9 mouse cellular contexts compared by ENCODE assay signal in genomic region chr5:50048960-50049359, GRCm38 (mm10). TPM values are rescaled to one million over a fixed set of nuclear protein-coding genes. Genes with fewer than 3 reads are reported as not detected.
A peak's percentile ranks its signal among the peaks of the same experiment; 100 is the strongest.
DNase-seq lines count a peak whose midpoint lies in the region; ATAC-seq and TF ChIP-seq lines count a peak whose summit lies in the region.
"Had no signal": no experiment of that assay in that cellular context is flagged by ENCODE, and none has a peak within 500 bp of the region (broad histone marks: within the 10 kb centered on the region; RNA-seq: fewer than 3 reads in every experiment).

No protein-coding gene starts in this region.

- no peak overlapping the region for H3K4me3 ChIP-seq in heart, adult 2 months
- H3K4me3 ChIP-seq in heart, embryonic 10.5 days = no peak overlapping the region
- H3K4me3 ChIP-seq in liver, adult 2 months (ENCODE audit: insufficient read depth, low read depth, low read length) = no peak overlapping the region
- H3K4me3 ChIP-seq in stomach, embryonic 15.5 days (replicated peaks) = no peak overlapping the region
- H3K4me3 ChIP-seq: forebrain, embryonic 15.5 days had no signal

- no peaks in the 10 kb centered on the region for H3K27me3 ChIP-seq in heart, adult 2 months (ENCODE audit: control insufficient read depth, insufficient read depth, low read length)
- H3K27me3 ChIP-seq in heart, embryonic 10.5 days (ENCODE audit: insufficient read depth, poor library complexity, severe bottlenecking) = no peaks in the 10 kb centered on the region
- H3K27me3 ChIP-seq in liver, adult 2 months (ENCODE audit: control insufficient read depth, insufficient read depth, low read length) = no peaks in the 10 kb centered on the region
- H3K27me3 ChIP-seq in stomach, embryonic 15.5 days (replicated peaks) = no peaks in the 10 kb centered on the region
- H3K27me3 ChIP-seq: forebrain, embryonic 15.5 days had no signal

- H3K9me3 ChIP-seq in heart, embryonic 10.5 days = no peaks in the 10 kb centered on the region
- H3K9me3 ChIP-seq in stomach, embryonic 15.5 days = no peaks in the 10 kb centered on the region
- H3K9me3 ChIP-seq: forebrain, embryonic 15.5 days had no signal

- no peak for TF ChIP-seq CTCF in heart, adult 2 months (IDR thresholded peaks at IDR 0.05)
- TF ChIP-seq CTCF in liver, adult 2 months (IDR thresholded peaks at IDR 0.05; ENCODE audit: low read depth, low read length) = no peak

- intact Hi-C loops in heart, adult 2 months (cut with DNase I) = no loop called here
- intact Hi-C loops in left cerebral cortex, postnatal 36 days (cut with DNase I) = no loop called here

- peaks cover 8% of the 10 kb centered on the region for H3K79me2 ChIP-seq in heart, adult 2 months (replicated peaks; ENCODE audit: control insufficient read depth, insufficient read depth, low read length)
- H3K79me2 ChIP-seq in liver, adult 2 months (ENCODE audit: control insufficient read depth, insufficient read depth, low read length) = peaks cover 26% of the 10 kb centered on the region; the same call in 1 of the 2 replicates

- peaks cover 5% of the 10 kb centered on the region; the same call in 1 of the 2 replicates for H3K4me1 ChIP-seq in heart, adult 2 months (ENCODE audit: control insufficient read depth, insufficient read depth, low read length)
- peaks cover 51% of the 10 kb centered on the region for H3K4me1 ChIP-seq in heart, embryonic 10.5 days
- peaks cover 31% of the 10 kb centered on the region for H3K4me1 ChIP-seq in liver, adult 2 months (ENCODE audit: control insufficient read depth, insufficient read depth, low read length)
- H3K4me1 ChIP-seq in stomach, embryonic 15.5 days = peaks cover 14% of the 10 kb centered on the region; the same call in 1 of the 2 replicates

- no peak overlapping the region; the same call in 1 of the 2 replicates for H3K27ac ChIP-seq in heart, adult 2 months
- no peak overlapping the region for H3K27ac ChIP-seq in heart, embryonic 10.5 days
- no peak overlapping the region for H3K27ac ChIP-seq in liver, adult 2 months (replicated peaks; ENCODE audit: insufficient read depth, low read depth, low read length)
- no peak overlapping the region for H3K27ac ChIP-seq in stomach, embryonic 15.5 days
- H3K27ac ChIP-seq: forebrain, embryonic 15.5 days had no signal

- 44% methylated on average over 7 of the region's 7 CpGs for WGBS in heart, adult 2 months
- WGBS in heart, embryonic 10.5 days = 45% methylated on average over 7 of the region's 7 CpGs
- WGBS in liver, adult 2 months = 25% methylated on average over 7 of the region's 7 CpGs
- 56% methylated on average over 7 of the region's 7 CpGs for WGBS in stomach, embryonic 15.5 days

- H3K9ac ChIP-seq in heart, adult 2 months (ENCODE audit: low read depth, low read length) = no peak overlapping the region
- no peak overlapping the region for H3K9ac ChIP-seq in liver, adult 2 months (ENCODE audit: low read depth, low read length)
- no peak overlapping the region for H3K9ac ChIP-seq in stomach, embryonic 15.5 days
- H3K9ac ChIP-seq: forebrain, embryonic 15.5 days had no signal

- H3K36me3 ChIP-seq in heart, adult 2 months (ENCODE audit: control insufficient read depth, insufficient read depth, low read length) = no peaks in the 10 kb centered on the region
- H3K36me3 ChIP-seq in heart, embryonic 10.5 days = 0 out of 2 replicates have a peak, but pooled peaks cover 3% of the 10 kb centered on the region
- H3K36me3 ChIP-seq in liver, adult 2 months (ENCODE audit: control insufficient read depth, insufficient read depth, low read length) = no peaks in the 10 kb centered on the region
- no peaks in the 10 kb centered on the region for H3K36me3 ChIP-seq in stomach, embryonic 15.5 days
- H3K36me3 ChIP-seq: forebrain, embryonic 15.5 days had no signal

- peak; percentile 72; the same call in 1 of the 2 replicates for ATAC-seq in stomach, embryonic 15.5 days (ENCODE audit: insufficient read depth, low FRiP score, low read depth)

- no peak for TF ChIP-seq POLR2A in heart, adult 2 months (IDR thresholded peaks at IDR 0.05; ENCODE audit: insufficient read depth, low read depth, low read length)
- no peak for TF ChIP-seq POLR2A in liver, adult 2 months (IDR thresholded peaks at IDR 0.05; ENCODE audit: extremely low read depth, insufficient read depth, low read length)

- H3K4me2 ChIP-seq in stomach, embryonic 15.5 days = no peak overlapping the region
- H3K4me2 ChIP-seq: forebrain, embryonic 15.5 days had no signal

- 0 out of 2 replicates have a peak, but pooled peaks have one; percentile 24 for TF ChIP-seq EP300 in heart, adult 2 months (IDR thresholded peaks at IDR 0.05; ENCODE audit: insufficient read depth, low read depth, low read length)

- DNase-seq in heart, adult 2 months = peak; percentile 62 to 80
- no peak for DNase-seq in heart, embryonic 10.5 days (ENCODE audit: low spot score)
- DNase-seq in cerebellum, postnatal 14 days = peak; percentile 49 to 52
- peak; percentile 84 for DNase-seq in liver, adult 2 months (ENCODE audit: extremely low read depth, low read depth, low spot score)
- DNase-seq in embryo, embryonic 11 days = no peak
- DNase-seq in left cerebral cortex, postnatal 36 days (ENCODE audit: low spot score in 2 of 2) = no peak
- no peak for DNase-seq in kidney, postnatal 4 days

RNA-seq across cellular contexts. Expression of gene Adgra3, which starts 9.8 kb away (rescaled TPM):
- 10 to 100 TPM; 16.1 to 21.0 TPM for total RNA-seq in heart, adult 2 months (2021)
- 16.2 and 17.2 TPM in 2 replicates for polyA plus RNA-seq in heart, adult 2 months (2012; rRNA removed)
- polyA plus RNA-seq in heart, embryonic 10.5 days (2016; fragmentation: Nextera tagmentation; extraction: Ambion mirVana) = 19.2 and 26.6 TPM in 2 replicates
- total RNA-seq in liver, adult 2 months (2014; rRNA removed) = 16.3 and 18.7 TPM in 2 replicates
- polyA plus RNA-seq in liver, adult 2 months (2012; rRNA removed) = 33.3 and 54.3 TPM in 2 replicates
- polyA plus RNA-seq in stomach, embryonic 15.5 days (2015; fragmentation: Nextera tagmentation; extraction: Ambion mirVana) = 20.2 and 21.5 TPM in 2 replicates
- 10 to 100 TPM; 18.7 to 20.5 TPM for total RNA-seq in left cerebral cortex, postnatal 36 days (2021)

Comparison
In these comparisons a context has a peak if more than half of its experiments do, and no peak if none do; other contexts are left out.
1. DNase-seq: peak in heart, adult 2 months (2 of 2), cerebellum, postnatal 14 days (2 of 2) and liver, adult 2 months (single experiment); none in heart, embryonic 10.5 days (single experiment), embryo, embryonic 11 days (single experiment), left cerebral cortex, postnatal 36 days (0 of 2) and kidney, postnatal 4 days (0 of 2).